Mouse (Mus musculus): ENCODE measurements around the gene Uqcrc1.

DNA sequence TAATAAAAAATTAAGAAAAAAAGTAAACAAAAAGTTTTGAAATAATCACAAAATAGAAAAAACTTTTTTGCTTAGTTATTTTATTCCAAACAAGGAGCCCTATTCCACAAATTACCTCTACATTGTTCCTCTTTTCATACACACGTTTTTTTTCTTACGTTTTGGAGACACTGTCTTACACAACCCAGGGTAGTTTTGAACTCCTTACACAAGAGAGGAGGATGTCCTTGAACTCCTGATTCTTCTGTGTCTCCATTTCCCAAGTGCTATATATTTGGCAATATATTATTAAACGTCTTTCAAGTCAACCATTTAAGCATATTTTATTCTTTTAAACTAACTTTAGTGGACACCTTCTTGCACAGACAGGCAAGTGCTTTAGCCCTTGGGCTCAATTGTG lies 442 bp upstream of the Uqcrc1 start:
- no peak for TF ChIP-seq CTCF (IDR thresholded peaks at IDR 0.05; ENCODE audit: low read depth)
- no peak for TF ChIP-seq EP300 (IDR thresholded peaks at IDR 0.05; ENCODE audit: low read depth)
